Mouse (Mus musculus) lung, adult 2 months (tissue): ENCODE data around the gene Spty2d1. TPM values are rescaled to one million over a fixed set of nuclear protein-coding genes. Genes with fewer than 3 reads are reported as not detected.

ENCODE experiments used
- DNase-seq: peaks from one replicate; pipeline ENCODE4 v3.0.0; 2022
- H3K4me1 ChIP-seq: fragments of 200-500 bp; 2 replicates; pipeline ENCODE4 v1.6.1; 2011; ENCODE audit warnings: low read length; ENCODE audit not compliant: control insufficient read depth, insufficient read depth
- H3K4me3 ChIP-seq: fragments of 200-500 bp; replicated peaks from 2 replicates; pipeline ENCODE3; 2011; ENCODE audit warnings: low read depth, mild to moderate bottlenecking, control low read depth, low read length; ENCODE audit errors: extremely low read depth
- CTCF ChIP-seq: fragments of 200-500 bp; IDR thresholded peaks from 2 replicates; pipeline ENCODE4 v1.5.1; 2011; ENCODE audit warnings: mild to moderate bottlenecking, low read length, control low read depth; ENCODE audit not compliant: insufficient read depth
- POLR2A ChIP-seq: fragments of 200-500 bp; IDR thresholded peaks from 2 replicates; pipeline ENCODE4 v1.6.1; 2011; ENCODE audit warnings: low read depth, mild to moderate bottlenecking, control low read depth, low read length, borderline replicate concordance; ENCODE audit errors: extremely low read depth
- WGBS: fragments of 180-500 bp; shearing (Covaris S2); methylation state at CpG from one replicate; pipeline ENCODE4 v1.1.7; 2018; 5-methylcytosine and 5-hydroxymethylcytosine counted together
- polyA plus RNA-seq: library from polyadenylated mRNA; depleted of rRNA; stranded (reverse); fragments of >200 nt; gene quantifications from 2 replicates; pipeline ENCODE4 v1.2.3, GENCODE M21; 2012; rRNA removed

The Spty2d1 gene
- polyA plus RNA-seq, 1 experiment, result 5.6 TPM

GRCm38 (mm10) chr7:46974648-46975047, 33.6 kb downstream of the Spty2d1 start:
- TF ChIP-seq CTCF (no peak), POLR2A (no peak)
- no peak overlapping the region for H3K4me3 ChIP-seq
- no peaks in the 10 kb centered on the region for H3K4me1 ChIP-seq
- no peak for DNase-seq
- WGBS, result 97% methylated on average over 4 of the region's 4 CpGs

DNA sequence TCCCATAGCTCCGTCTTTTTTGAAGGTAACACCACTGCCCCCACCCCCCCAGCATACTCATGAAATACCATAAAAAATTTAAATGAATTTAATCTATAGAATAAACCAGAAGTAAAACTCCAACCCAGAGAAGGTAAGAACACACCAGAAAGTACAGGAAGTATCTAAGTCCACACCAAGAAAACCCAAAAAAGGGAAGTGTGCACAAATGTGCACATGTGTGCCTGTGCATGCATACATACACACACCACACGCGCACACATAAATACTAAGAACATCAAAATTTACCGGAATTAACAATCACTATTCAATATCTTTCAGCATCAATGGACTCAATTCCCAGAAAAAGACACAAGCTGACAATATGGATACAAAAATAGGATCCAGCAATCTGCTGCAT, 38.3 kb downstream of the Spty2d1 start:
- no peak for DNase-seq
- no peak overlapping the region for H3K4me3 ChIP-seq
- H3K4me1 ChIP-seq, result no peaks in the 10 kb centered on the region
- WGBS, result 86% methylated on average over 4 of the region's 4 CpGs
- TF ChIP-seq CTCF (no peak), POLR2A (no peak)

DNA sequence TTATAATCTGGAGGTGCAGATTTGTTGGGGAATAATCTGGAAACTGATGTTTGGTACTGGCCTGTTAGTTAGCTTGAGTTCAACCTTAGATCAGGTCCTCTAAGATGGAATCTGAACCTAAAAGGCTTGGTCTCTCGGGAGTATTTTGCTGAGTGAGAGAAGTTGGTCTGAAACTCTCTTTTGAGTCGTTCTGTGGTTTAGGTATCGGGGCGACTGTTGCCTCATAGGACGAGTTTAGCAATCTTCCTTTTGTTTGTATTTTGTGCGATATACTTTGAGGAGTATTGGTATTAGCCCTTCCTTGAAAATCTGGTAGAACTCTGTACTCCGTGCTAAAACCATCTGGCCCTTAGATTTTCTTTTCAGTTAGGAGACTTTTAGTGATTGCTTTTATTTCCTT, 44.1 kb downstream of the Spty2d1 start:
- DNase-seq, result no peak

GRCm38 (mm10) chr7:46962806-46963618, 45.2 kb downstream of the Spty2d1 start:
- 2% methylated on average over 9 of the region's 9 CpGs for WGBS
- Histone ChIP-seq H3K4me1 (0 out of 2 replicates have a peak, but pooled peaks cover 3% of the 10 kb centered on the region), H3K4me3 (no peak overlapping the region)
- TF ChIP-seq POLR2A, result no peak
- TF ChIP-seq CTCF, result peak; percentile 38
- DNase-seq, result peak; percentile 46

More for the DNA sequence above, 44.1 kb downstream of the Spty2d1 start:
- Histone ChIP-seq H3K4me3 (no peak overlapping the region), H3K4me1 (0 out of 2 replicates have a peak, but pooled peaks cover 3% of the 10 kb centered on the region)
- 66% methylated on average over 7 of the region's 7 CpGs for WGBS
- no peak for TF ChIP-seq CTCF
- no peak for TF ChIP-seq POLR2A

DNA sequence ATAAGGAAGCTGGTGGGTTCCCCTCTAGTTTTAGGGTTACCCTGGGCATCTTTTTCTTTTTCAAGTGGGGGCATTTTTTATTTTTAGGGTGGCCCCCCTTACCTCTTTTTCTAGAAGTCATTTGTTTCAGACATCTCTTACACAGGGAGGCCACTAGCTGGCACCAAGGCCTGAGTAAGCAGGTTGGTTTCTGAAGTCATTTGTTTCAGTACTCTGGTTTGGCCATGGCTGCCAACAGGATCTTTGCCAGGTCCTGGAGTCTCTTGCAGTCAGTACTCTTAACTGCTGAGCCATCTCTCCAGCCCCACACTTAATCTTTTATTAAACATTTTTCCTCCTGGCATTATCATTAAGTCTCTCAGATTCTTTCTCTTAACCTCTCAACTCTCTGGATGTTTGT, 46.1 kb downstream of the Spty2d1 start:
- DNase-seq, result no peak
- no peak for TF ChIP-seq POLR2A
- TF ChIP-seq CTCF, result no peak
- 0 out of 2 replicates have a peak, but pooled peaks cover 3% of the 10 kb centered on the region for H3K4me1 ChIP-seq
- H3K4me3 ChIP-seq, result no peak overlapping the region

DNA sequence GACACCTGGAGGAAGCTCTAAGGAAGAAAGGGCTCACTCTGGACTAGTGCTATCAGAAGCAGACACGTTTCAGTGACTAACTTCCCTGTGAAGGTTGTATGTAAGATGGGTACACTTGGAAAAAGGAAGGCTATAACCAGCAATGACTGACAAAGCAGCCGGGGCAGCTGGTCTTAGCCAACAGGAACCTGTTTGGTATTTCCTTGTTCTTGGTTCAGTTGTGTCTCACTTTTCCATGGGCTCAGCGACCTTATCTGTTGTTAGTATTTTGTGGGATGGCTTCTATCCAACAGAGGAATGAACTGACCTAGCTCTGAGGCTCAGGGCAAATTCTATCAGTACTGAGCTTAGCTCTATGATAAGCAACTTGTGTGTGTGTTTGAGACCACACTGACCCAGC, 47.2 kb downstream of the Spty2d1 start:
- Histone ChIP-seq H3K4me1 (0 out of 2 replicates have a peak, but pooled peaks cover 3% of the 10 kb centered on the region), H3K4me3 (no peak overlapping the region)
- DNase-seq, result no peak
- 35% methylated on average over 3 of the region's 3 CpGs for WGBS
- TF ChIP-seq POLR2A, result no peak
- TF ChIP-seq CTCF, result no peak

DNA sequence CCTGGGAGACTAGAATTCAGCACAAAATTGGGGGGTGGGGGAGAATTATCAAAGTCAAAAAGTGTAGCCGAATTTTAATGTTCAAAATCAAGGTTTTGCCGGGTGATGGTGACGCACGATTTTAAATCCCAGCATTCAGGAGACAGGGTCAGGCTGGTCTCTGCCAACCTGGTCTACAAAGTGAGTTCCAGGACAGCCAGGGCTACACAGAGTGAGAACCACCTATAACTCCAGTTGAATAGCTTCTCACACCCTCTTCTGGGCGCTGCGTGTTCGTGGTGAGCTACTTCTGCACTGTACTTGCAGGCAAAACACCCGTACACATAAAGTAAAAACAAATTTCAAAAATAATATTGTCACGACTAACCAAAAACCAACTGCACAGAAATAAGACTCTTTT, 49.4 kb downstream of the Spty2d1 start:
- Histone ChIP-seq H3K4me3 (no peak overlapping the region), H3K4me1 (0 out of 2 replicates have a peak, but pooled peaks cover 3% of the 10 kb centered on the region)
- WGBS, result 10% methylated on average over 9 of the region's 9 CpGs
- TF ChIP-seq CTCF (no peak), POLR2A (no peak)
- no peak for DNase-seq

DNA sequence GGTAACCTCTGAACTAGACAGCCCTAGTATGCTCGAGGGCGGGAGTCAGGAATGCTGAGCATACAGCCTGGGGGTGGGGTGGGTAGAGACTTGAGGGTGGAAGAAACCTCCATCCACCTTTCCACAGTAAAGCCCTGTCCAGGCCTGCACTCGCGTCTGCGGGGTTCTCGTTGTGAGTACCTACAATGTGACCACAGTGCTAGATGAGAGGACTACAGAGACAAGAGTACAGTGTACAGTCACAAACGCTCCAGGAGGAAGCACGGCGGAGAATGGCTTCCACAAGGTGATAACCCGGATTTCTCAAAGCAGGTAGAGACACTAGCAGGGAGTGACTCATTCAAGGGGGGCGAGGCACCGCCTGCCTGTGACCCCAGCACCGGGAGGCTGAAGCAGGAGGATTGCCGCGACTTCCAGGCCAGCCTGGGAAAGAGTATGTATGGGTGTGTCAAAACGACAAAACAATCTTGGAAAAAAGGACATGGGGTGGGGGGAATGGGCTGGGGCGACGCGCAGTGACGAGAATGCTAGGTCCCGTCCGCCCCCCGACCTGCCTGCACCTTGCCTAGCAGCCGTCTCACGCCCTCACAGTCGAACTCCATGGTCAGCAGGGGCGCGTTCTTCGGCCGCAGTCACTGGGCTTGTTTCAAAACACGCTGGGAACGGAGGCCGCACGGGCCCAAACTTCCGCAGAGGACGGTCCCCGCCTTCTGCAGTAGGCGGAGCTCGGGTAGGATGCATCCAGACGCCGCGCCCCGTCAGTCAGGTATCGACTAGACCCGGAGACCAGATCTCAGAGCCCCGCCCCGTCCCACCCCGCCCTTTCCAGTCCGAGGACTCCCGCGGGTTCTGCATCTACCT, 50.1 kb downstream of the Spty2d1 start, which contains the start of gene Uevld:
TSS of gene Uevld (minus strand) at position 697 of the 861 bp plus-strand sequence.
- WGBS, result under 1% methylated on average over 51 of the region's 51 CpGs
- Histone ChIP-seq H3K4me1 (0 out of 2 replicates have a peak, but pooled peaks cover 2% of the 10 kb centered on the region), H3K4me3 (peak within 1 kb of the TSS; percentile 83)
- DNase-seq, result peak; percentile 94
- TF ChIP-seq CTCF (no peak), POLR2A (peak; percentile 48; the same call in 1 of the 2 replicates)

Other genes with a start within 250 kb of the Spty2d1 start
- 12.3 and 15.4 TPM in 2 replicates for gene Hps5, start 212.3 kb downstream of the Spty2d1 start, polyA plus RNA-seq
- 6.7 and 7.4 TPM in 2 replicates for gene Gtf2h1, start 212.3 kb downstream of the Spty2d1 start, polyA plus RNA-seq
- gene Ldha, start 166.9 kb downstream of the Spty2d1 start, polyA plus RNA-seq, result 223 and 371 TPM in 2 replicates
- gene Ldhc, start 147.2 kb downstream of the Spty2d1 start, polyA plus RNA-seq, result not detected in 2 replicates
- 57.3 and 75.1 TPM in 2 replicates for gene Tsg101, start 88.4 kb downstream of the Spty2d1 start, polyA plus RNA-seq
- gene Uevld, start 49.9 kb downstream of the Spty2d1 start, polyA plus RNA-seq, result 1.9 and 3.9 TPM in 2 replicates
- gene Gm9999, start 24.8 kb downstream of the Spty2d1 start, polyA plus RNA-seq, result not detected in 2 replicates
- 28.2 and 32.8 TPM in 2 replicates for gene Tmem86a, start 42.2 kb upstream of the Spty2d1 start, polyA plus RNA-seq
- gene Ptpn5, start 125.3 kb upstream of the Spty2d1 start, polyA plus RNA-seq, result 0.90 and 1.3 TPM in 2 replicates
- not detected in 2 replicates for gene Mrgpra6, start 196.5 kb upstream of the Spty2d1 start, polyA plus RNA-seq
- gene Mrgpra9, start 244.4 kb upstream of the Spty2d1 start, polyA plus RNA-seq, result not detected in 2 replicates